Mouse (Mus musculus) liver, embryonic 11.5 days (tissue): ENCODE results near the gene Rhou. TPM values are rescaled to one million over a fixed set of nuclear protein-coding genes. Genes with fewer than 3 reads are reported as not detected.

Experiments
- ATAC-seq: fragments of 200-750 bp; cut with Nextera tagmentation; replicated peaks from 2 replicates; pipeline ENCODE4 v1.8.0; 2017; ENCODE audit warnings: moderate number of reproducible peaks, mild to moderate bottlenecking, moderate TSS enrichment, moderate library complexity; ENCODE audit not compliant: low FRiP score
- DNase-seq: peaks from one replicate; pipeline ENCODE4 v3.0.0-alpha.2; 2017; ENCODE audit warnings: low spot score
- H3K27ac ChIP-seq: fragments of 300-500 bp; sonication (generic); 2 replicates; pipeline ENCODE4 v1.5.1; 2014; ENCODE audit warnings: mild to moderate bottlenecking, low read depth, low read length, control low read depth
- H3K27me3 ChIP-seq: fragments of 300-500 bp; sonication (generic); replicated peaks from 2 replicates; pipeline ENCODE4 v1.6.1; 2014; ENCODE audit warnings: low read length, mixed read lengths; ENCODE audit not compliant: control insufficient read depth, insufficient read depth
- H3K36me3 ChIP-seq: fragments of 300-500 bp; sonication (generic); 2 replicates; pipeline ENCODE4 v1.6.1; 2014; ENCODE audit warnings: mild to moderate bottlenecking, low read length, moderate library complexity, mixed read lengths; ENCODE audit not compliant: control insufficient read depth, insufficient read depth
- H3K4me1 ChIP-seq: fragments of 300-500 bp; sonication (generic); replicated peaks from 2 replicates; pipeline ENCODE4 v1.6.1; 2014; ENCODE audit warnings: low read length, mixed read lengths; ENCODE audit not compliant: control insufficient read depth, insufficient read depth
- H3K4me2 ChIP-seq: fragments of 300-500 bp; sonication (generic); 2 replicates; pipeline ENCODE4 v1.6.1; 2014; ENCODE audit warnings: mild to moderate bottlenecking, control low read depth, moderate library complexity
- H3K4me3 ChIP-seq: fragments of 300-500 bp; sonication (generic); 2 replicates; pipeline ENCODE4 v1.5.1; 2014; ENCODE audit warnings: low read depth, low read length, control low read depth
- H3K9ac ChIP-seq: fragments of 300-500 bp; sonication (generic); 2 replicates; pipeline ENCODE4 v1.6.1; 2014; ENCODE audit warnings: low read depth, low read length, control low read depth
- H3K9me3 ChIP-seq: fragments of 300-500 bp; sonication (generic); 2 replicates; pipeline ENCODE4 v1.6.1; 2016; ENCODE audit warnings: low read length, inconsistent platforms, mixed read lengths; ENCODE audit not compliant: control insufficient read depth
- WGBS: fragments of 180-500 bp; shearing (Covaris S2); extraction: QIAGEN DNeasy Blood & Tissue Kit; methylation state at CpG from one replicate; pipeline ENCODE4 v1.1.7; 2014; 5-methylcytosine and 5-hydroxymethylcytosine counted together
- polyA plus RNA-seq: library from polyadenylated mRNA; unstranded; fragments of >200 nt; fragmentation: Nextera tagmentation; extraction: Ambion mirVana; gene quantifications from 2 replicates; pipeline ENCODE4 v1.2.1, GENCODE M21; 2014

Gene Rhou
- polyA plus RNA-seq, 1 experiment from 2014 or later = 4.9 TPM

DNA sequence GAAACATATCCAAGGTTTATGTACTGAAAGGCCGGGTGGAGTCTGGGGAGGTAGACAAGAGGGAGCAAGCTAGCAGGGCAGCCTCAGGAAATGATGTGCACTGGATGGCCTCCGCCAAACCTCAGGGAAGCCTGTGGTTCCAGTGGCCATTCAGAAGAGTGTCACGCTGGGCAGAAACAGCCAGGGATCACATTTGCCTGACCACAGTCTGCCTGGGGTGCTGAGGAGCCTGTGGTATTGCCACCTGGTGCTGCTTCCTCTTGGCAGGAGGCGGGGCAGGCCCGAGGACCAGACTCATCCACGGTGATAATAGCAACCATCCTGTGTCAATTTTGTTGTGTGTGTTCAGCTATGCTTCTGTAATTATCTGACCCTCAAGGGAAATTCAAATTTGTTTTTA, 18.9 kb downstream of the Rhou start:
- no peaks in the 10 kb centered on the region for H3K9me3 ChIP-seq
- no peaks in the 10 kb centered on the region for H3K27me3 ChIP-seq
- H3K4me2 ChIP-seq = no peak overlapping the region
- ATAC-seq (no peak), DNase-seq (no peak)
- no peak overlapping the region for H3K4me3 ChIP-seq
- peaks cover 2% of the 10 kb centered on the region; the same call in 1 of the 2 replicates for H3K4me1 ChIP-seq
- no peak overlapping the region for H3K9ac ChIP-seq
- no peaks in the 10 kb centered on the region for H3K36me3 ChIP-seq
- H3K27ac ChIP-seq = no peak overlapping the region
- WGBS = 47% methylated on average over 6 of the region's 6 CpGs

DNA sequence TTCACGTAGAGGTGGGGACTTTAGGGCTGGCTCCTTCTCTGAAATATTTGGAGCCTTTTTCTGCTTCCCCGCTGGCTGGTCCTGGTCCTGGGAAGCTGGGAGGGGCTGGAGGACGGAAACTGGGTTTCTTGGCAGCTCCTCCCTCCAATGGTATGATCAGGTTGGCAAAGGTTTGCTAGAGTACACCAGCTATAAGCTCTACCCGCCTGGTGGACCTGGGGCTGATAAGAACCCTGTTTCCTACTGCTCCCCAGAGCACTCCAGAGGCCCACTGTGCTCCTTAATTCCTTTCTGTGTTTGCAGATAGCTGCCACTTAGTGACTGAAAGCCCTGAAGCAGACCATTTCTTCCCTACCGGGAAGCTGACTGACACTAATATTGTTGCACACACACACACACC, 21.9 kb downstream of the Rhou start:
- no peak overlapping the region for H3K9ac ChIP-seq
- no peak overlapping the region for H3K4me3 ChIP-seq
- H3K4me1 ChIP-seq = no peaks in the 10 kb centered on the region; the same call in 1 of the 2 replicates
- DNase-seq = no peak
- no peak for ATAC-seq
- WGBS = 35% methylated on average over 5 of the region's 5 CpGs
- H3K27ac ChIP-seq = no peak overlapping the region
- no peaks in the 10 kb centered on the region for H3K27me3 ChIP-seq
- H3K9me3 ChIP-seq = no peaks in the 10 kb centered on the region
- no peak overlapping the region for H3K4me2 ChIP-seq
- no peaks in the 10 kb centered on the region for H3K36me3 ChIP-seq

GRCm38 (mm10) chr8:123678390-123678789, 24.7 kb downstream of the Rhou start:
- Histone ChIP-seq H3K9ac (no peak overlapping the region), H3K27me3 (no peaks in the 10 kb centered on the region), H3K4me1 (no peaks in the 10 kb centered on the region; the same call in 1 of the 2 replicates), H3K36me3 (no peaks in the 10 kb centered on the region), H3K9me3 (no peaks in the 10 kb centered on the region), H3K4me3 (no peak overlapping the region), H3K4me2 (no peak overlapping the region), H3K27ac (no peak overlapping the region)
- WGBS = 84% methylated on average over 4 of the region's 4 CpGs
- DNase-seq (no peak), ATAC-seq (no peak)

DNA sequence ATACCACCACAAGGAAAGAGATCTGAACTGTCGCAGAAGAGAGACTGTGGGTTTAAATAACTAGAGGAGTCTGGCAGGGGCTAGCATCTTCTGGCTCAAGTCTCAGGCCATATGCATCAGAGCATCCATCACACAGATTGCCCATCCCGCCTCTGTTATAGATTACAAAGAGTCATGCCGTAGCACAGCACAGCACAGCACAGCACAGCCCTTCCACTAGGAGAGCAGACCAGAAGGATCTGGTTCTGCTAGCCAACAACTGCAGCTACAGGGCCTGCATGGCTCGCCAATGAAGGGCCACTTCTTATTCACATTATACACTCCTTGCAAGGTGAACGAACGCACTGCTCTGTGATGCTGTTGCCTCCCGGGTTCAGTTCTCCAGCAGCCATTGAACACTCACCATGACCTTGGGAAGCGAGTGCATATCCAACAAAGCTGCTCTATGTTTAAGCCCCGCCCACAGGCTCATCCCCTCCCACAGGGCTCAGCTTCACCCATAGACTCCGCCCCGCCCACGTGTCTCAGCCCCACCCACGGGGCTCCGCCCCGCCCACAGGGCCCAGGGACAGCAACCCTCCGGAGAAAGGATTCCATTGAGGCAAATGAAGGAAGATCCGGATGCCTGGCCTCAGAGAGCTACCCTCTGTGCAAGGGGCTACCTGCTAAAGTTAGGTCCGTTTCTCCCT, 28.5 kb downstream of the Rhou start:
- ATAC-seq (peak; percentile 70), DNase-seq (peak; percentile 71)
- Histone ChIP-seq H3K36me3 (no peaks in the 10 kb centered on the region), H3K27ac (no peak overlapping the region), H3K9ac (no peak overlapping the region), H3K4me2 (peak overlapping the region; percentile 30; the same call in 1 of the 2 replicates), H3K4me1 (0 out of 2 replicates have a peak, but pooled peaks cover 2% of the 10 kb centered on the region), H3K9me3 (no peaks in the 10 kb centered on the region), H3K27me3 (0 out of 2 replicates have a peak, but pooled peaks cover 3% of the 10 kb centered on the region), H3K4me3 (no peak overlapping the region)
- WGBS = 26% methylated on average over 18 of the region's 18 CpGs

DNA sequence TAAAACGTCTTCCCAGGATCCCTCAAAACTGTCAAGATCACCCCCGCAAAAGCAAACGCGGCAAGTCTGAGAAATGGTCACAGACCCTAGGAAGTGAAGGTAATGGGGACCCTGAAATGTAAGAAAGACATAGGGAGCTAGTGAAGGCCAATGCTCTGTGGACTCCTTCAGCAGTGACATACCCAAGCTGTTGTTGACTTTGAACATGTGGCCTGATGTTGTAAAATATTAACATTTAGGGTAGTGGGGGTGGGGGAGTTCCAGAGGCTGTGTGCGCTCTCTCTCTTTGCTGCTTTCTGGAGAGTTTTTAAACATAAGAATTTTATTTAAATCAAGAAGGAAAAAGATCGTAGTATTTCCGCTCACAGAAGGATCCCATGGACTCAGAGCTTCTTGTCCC, 29.6 kb downstream of the Rhou start:
- Histone ChIP-seq H3K9ac (no peak overlapping the region), H3K27me3 (0 out of 2 replicates have a peak, but pooled peaks cover 3% of the 10 kb centered on the region), H3K4me2 (peak overlapping the region; percentile 31; the same call in 1 of the 2 replicates), H3K4me3 (no peak overlapping the region), H3K36me3 (no peaks in the 10 kb centered on the region), H3K9me3 (no peaks in the 10 kb centered on the region), H3K27ac (no peak overlapping the region), H3K4me1 (0 out of 2 replicates have a peak, but pooled peaks cover 2% of the 10 kb centered on the region)
- WGBS = 54% methylated on average over 7 of the region's 7 CpGs
- DNase-seq = no peak
- ATAC-seq = no peak

DNA sequence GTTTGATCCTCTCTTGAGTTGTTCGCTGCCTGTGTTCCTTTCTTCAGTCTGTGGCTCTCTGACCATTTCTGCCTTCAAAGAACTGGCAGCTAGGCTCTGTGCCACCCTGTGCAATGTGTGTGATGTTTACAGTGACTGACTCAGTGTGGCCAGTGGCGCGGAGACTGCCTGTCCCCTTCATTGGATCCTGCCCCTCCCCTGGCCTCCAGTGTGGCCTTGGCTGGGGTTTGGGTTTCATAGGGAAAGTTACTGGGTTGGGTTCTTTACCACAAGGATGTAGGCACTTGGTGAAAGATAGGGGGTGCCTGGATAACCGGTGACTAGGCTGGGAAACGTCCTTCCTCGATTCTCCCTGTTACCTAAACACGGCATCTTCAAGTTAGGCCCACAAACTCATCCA, 31.1 kb downstream of the Rhou start:
- Histone ChIP-seq H3K27me3 (peaks cover 3% of the 10 kb centered on the region; the same call in 1 of the 2 replicates), H3K36me3 (no peaks in the 10 kb centered on the region), H3K9ac (no peak overlapping the region), H3K4me3 (no peak overlapping the region), H3K4me2 (no peak overlapping the region), H3K4me1 (0 out of 2 replicates have a peak, but pooled peaks cover 2% of the 10 kb centered on the region), H3K27ac (no peak overlapping the region), H3K9me3 (no peaks in the 10 kb centered on the region)
- ATAC-seq (no peak), DNase-seq (no peak)
- WGBS = 86% methylated on average over 7 of the region's 7 CpGs

DNA sequence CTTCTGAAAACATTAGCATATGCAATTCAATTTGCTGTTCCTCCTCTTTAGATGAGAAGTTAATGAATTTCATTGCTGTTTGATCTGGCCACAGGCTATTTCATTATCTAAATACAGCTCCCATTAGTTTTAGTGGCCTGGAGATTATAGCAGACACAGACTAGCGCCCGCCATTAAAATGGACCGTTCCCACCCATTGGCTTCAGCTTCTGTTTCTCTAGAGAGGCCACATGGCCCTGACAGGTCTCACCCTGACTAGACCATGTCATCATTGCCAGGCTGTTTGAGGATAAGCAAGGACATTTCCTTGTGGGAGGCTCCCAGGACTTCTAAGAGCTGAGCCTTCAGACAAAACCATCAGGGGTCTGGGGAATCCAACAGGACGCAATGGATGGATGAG, 31.7 kb downstream of the Rhou start:
- no peaks in the 10 kb centered on the region for H3K36me3 ChIP-seq

GRCm38 (mm10) chr8:123687826-123688225, 34.1 kb downstream of the Rhou start:
- Histone ChIP-seq H3K36me3 (no peaks in the 10 kb centered on the region), H3K4me1 (0 out of 2 replicates have a peak, but pooled peaks cover 2% of the 10 kb centered on the region), H3K9me3 (no peaks in the 10 kb centered on the region), H3K4me3 (no peak overlapping the region), H3K27ac (no peak overlapping the region), H3K4me2 (no peak overlapping the region), H3K9ac (no peak overlapping the region), H3K27me3 (peaks cover 3% of the 10 kb centered on the region)
- 38% methylated on average over 4 of the region's 4 CpGs for WGBS
- ATAC-seq (no peak), DNase-seq (no peak)

More for the DNA sequence above, 31.7 kb downstream of the Rhou start:
- no peak overlapping the region for H3K9ac ChIP-seq
- WGBS = 83% methylated on average over 4 of the region's 4 CpGs
- ATAC-seq = no peak
- no peak overlapping the region for H3K4me2 ChIP-seq
- H3K27me3 ChIP-seq = peaks cover 3% of the 10 kb centered on the region; the same call in 1 of the 2 replicates
- no peak for DNase-seq
- H3K27ac ChIP-seq = no peak overlapping the region
- no peaks in the 10 kb centered on the region for H3K9me3 ChIP-seq
- H3K4me3 ChIP-seq = no peak overlapping the region
- H3K4me1 ChIP-seq = 0 out of 2 replicates have a peak, but pooled peaks cover 2% of the 10 kb centered on the region
